Mouse (Mus musculus): ENCODE results near the gene Auh. TPM values are rescaled to one million over a fixed set of nuclear protein-coding genes. Genes with fewer than 3 reads are reported as not detected.

Gene Auh
- polyA plus RNA-seq, 1 experiment, result 26.8 TPM

DNA sequence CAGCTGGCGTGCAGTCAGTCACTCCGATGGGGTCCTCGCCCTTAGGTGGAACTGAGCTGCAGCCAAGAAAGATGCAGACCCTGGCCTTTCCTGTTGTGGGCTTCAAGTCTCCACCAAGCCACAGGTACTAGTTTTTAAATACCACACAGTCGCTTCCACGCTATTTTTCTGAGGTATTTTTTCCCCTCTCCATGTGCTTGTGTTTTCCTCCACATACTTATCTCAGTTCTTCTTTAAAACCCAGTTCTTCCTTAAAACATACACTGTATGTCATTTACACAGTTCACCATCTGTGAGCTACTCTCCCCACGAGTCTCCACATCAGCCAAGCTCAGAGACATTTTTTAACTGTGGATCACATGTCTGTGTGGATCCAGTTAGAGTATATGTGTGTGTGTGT is 41.4 kb upstream of the Auh start:
- Histone ChIP-seq H3K27ac (ENCODE audit: insufficient read depth, low read length) (no peak overlapping the region), H3K4me1 (ENCODE audit: control insufficient read depth, insufficient read depth, low read length) (peaks cover 4% of the 10 kb centered on the region; the same call in 1 of the 2 replicates), H3K4me3 (ENCODE audit: insufficient read depth, low read length) (no peak overlapping the region)
- TF ChIP-seq CTCF (IDR thresholded peaks at IDR 0.05; ENCODE audit: borderline replicate concordance, insufficient read depth, low read length), result no peak
- TF ChIP-seq POLR2A (IDR thresholded peaks at IDR 0.05; ENCODE audit: low read depth, low read length), result no peak

DNA sequence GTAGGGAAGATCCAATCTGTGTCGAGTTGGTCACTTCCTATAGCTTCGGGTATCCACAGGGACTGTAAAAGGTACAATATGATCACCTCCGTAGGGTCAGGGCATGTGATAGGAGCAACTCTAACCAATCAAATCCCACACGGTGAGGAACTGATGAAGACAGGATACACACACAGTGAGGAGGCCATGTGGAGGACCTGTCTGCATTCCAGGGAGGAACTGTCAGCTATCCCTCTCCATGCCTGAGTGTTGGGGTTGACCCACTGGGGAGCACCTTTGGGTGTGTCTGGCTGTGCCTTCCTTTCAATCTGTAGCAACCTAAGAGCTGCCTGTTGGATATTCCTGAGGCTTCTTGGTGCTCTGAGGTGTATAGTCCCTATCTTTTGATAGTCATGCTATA is 33.4 kb upstream of the Auh start:
- TF ChIP-seq CTCF (IDR thresholded peaks at IDR 0.05; ENCODE audit: borderline replicate concordance, insufficient read depth, low read length) (no peak), POLR2A (IDR thresholded peaks at IDR 0.05; ENCODE audit: low read depth, low read length) (no peak)
- Histone ChIP-seq H3K4me1 (ENCODE audit: control insufficient read depth, insufficient read depth, low read length) (no peaks in the 10 kb centered on the region), H3K27ac (ENCODE audit: insufficient read depth, low read length) (no peak overlapping the region), H3K4me3 (ENCODE audit: insufficient read depth, low read length) (no peak overlapping the region)

DNA sequence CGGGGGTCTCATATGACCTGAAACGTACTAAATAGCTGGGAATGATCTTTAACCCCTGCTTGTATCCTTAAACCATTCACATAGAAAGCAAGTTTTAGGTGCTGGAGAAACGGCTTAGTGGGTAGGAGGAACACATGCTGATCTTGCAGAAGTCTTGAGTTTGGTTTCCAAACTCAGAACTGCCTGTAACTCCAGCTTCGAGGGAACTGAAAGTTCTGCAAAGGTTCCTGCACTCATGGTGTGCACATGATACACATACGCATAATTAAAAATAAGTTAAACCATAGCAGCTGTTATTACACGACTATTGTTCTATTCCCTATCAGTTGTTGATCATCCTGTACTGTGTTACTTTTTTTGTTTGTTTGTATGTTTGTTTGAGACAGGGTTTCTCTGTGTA is 32.9 kb upstream of the Auh start:
- Histone ChIP-seq H3K4me3 (ENCODE audit: insufficient read depth, low read length) (no peak overlapping the region), H3K4me1 (ENCODE audit: control insufficient read depth, insufficient read depth, low read length) (no peaks in the 10 kb centered on the region), H3K27ac (ENCODE audit: insufficient read depth, low read length) (no peak overlapping the region)
- TF ChIP-seq CTCF (IDR thresholded peaks at IDR 0.05; ENCODE audit: borderline replicate concordance, insufficient read depth, low read length) (no peak), POLR2A (IDR thresholded peaks at IDR 0.05; ENCODE audit: low read depth, low read length) (no peak)

DNA sequence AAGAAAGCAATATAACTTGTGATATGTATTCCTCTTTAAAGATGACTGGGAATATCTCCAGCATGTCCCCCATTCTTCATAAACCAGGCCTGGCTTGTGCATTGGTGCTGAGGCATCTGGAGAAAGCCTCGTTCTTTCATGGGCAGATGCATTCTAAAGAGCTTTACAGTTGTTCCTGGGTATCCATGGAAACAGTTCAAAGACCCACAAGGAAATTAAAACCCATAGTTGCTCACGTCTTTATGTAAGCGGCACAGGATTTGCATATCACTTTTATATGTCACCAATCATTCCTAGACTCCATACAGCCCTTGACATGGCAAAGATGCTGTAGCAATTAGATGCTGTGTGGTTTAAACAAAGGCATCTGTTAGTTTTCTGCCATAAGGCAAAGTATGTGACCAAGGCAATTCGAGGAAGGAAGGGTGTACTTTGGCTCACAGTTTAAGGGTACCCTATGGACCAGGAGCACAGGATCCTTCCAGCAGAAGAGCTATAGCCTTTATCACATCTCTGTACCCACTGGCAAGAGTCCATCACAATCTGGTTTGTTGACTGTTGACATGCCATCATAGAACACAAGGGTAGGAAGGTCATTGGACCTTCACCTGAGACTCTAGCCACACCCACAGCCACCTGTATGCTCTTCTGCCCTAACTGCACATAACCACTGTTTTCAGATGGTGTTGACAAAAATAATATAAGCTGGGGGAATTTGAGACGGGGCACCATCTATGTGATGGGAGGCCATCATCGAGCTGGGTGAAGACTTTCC is 24.5 kb upstream of the Auh start:
- no peak for TF ChIP-seq CTCF (IDR thresholded peaks at IDR 0.05; ENCODE audit: borderline replicate concordance, insufficient read depth, low read length)
- TF ChIP-seq POLR2A (IDR thresholded peaks at IDR 0.05; ENCODE audit: low read depth, low read length), result no peak
- H3K27ac ChIP-seq (ENCODE audit: insufficient read depth, low read length), result no peak overlapping the region
- H3K4me3 ChIP-seq (ENCODE audit: insufficient read depth, low read length), result no peak overlapping the region
- H3K4me1 ChIP-seq (ENCODE audit: control insufficient read depth, insufficient read depth, low read length), result no peaks in the 10 kb centered on the region

- Histone ChIP-seq H3K27ac (ENCODE audit: insufficient read depth, low read length) (no peak overlapping the region), H3K4me3 (ENCODE audit: insufficient read depth, low read length) (no peak overlapping the region), H3K4me1 (ENCODE audit: control insufficient read depth, insufficient read depth, low read length) (peaks cover 6% of the 10 kb centered on the region; the same call in 1 of the 2 replicates)
- TF ChIP-seq CTCF (IDR thresholded peaks at IDR 0.05; ENCODE audit: borderline replicate concordance, insufficient read depth, low read length) (no peak), POLR2A (IDR thresholded peaks at IDR 0.05; ENCODE audit: low read depth, low read length) (no peak)
Observed at GRCm38 (mm10) chr13:52949211-52949610, 19.7 kb upstream of the Auh start.

DNA sequence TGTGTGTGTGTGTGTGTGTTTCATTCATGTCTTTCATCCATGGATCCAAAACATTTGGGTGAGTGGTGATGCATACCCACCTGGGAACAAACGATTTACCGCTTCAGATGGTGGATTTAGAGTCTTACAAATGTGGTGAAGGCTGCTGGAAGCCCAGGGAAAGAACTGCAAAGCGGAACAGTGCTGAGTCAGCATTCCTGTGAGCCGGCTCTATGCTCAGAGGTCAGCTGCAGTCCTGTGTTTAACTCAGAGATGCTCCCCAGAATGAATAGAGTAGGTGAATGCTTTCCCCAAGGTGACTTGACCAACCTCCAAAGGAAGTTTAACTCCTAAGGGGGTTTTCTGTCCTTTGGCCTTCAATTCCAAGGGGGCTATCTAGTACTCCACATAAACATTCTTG is 18.1 kb upstream of the Auh start:
- Histone ChIP-seq H3K27ac (ENCODE audit: insufficient read depth, low read length) (no peak overlapping the region), H3K4me1 (ENCODE audit: control insufficient read depth, insufficient read depth, low read length) (peaks cover 14% of the 10 kb centered on the region), H3K4me3 (ENCODE audit: insufficient read depth, low read length) (no peak overlapping the region)
- TF ChIP-seq CTCF (IDR thresholded peaks at IDR 0.05; ENCODE audit: borderline replicate concordance, insufficient read depth, low read length) (no peak), POLR2A (IDR thresholded peaks at IDR 0.05; ENCODE audit: low read depth, low read length) (no peak)

DNA sequence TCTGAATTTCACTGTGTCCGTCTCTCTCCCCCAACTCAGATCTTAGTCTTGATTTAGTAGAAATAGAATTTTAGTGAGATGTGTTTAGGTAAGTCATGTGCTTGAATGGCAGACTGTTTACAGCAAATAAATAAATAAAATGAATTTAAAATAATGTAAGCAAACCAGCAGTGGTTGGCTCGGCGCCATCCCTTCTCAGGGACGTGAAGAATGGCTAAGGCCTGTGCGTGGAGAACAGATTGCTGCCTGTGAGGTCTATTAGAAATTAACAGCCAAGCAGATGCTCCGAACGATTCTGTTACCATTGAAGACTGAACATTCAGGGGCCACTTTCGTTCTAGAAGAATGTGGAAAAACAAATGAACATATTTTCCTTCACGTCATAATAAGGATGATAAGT is 16.3 kb upstream of the Auh start:
- no peak for TF ChIP-seq POLR2A (IDR thresholded peaks at IDR 0.05; ENCODE audit: low read depth, low read length)
- TF ChIP-seq CTCF (IDR thresholded peaks at IDR 0.05; ENCODE audit: borderline replicate concordance, insufficient read depth, low read length), result no peak
- peaks cover 14% of the 10 kb centered on the region for H3K4me1 ChIP-seq (ENCODE audit: control insufficient read depth, insufficient read depth, low read length)
- H3K27ac ChIP-seq (ENCODE audit: insufficient read depth, low read length), result no peak overlapping the region; the same call in 1 of the 2 replicates
- no peak overlapping the region for H3K4me3 ChIP-seq (ENCODE audit: insufficient read depth, low read length)

DNA sequence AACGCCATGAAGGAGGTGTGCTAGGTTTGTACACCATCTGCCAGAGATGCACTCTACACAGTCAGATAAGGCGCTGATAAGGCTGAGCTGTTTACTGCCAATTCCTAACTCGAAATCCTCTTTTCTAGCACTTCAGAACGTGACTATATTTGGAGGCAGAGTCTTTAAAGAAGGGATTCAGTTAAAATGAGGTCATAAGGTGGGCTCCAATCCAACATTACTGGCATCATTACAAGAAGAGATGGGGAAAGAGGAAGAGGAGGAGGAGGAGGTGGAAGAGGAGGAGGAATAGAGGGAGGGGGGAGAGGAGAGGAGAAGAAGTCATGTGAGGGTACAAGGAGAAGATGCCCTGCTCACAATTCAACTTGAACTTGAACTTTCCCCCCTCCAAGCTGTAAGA is 14.6 kb upstream of the Auh start:
- TF ChIP-seq CTCF (IDR thresholded peaks at IDR 0.05; ENCODE audit: borderline replicate concordance, insufficient read depth, low read length), result no peak
- no peak overlapping the region for H3K4me3 ChIP-seq (ENCODE audit: insufficient read depth, low read length)
- peaks cover 14% of the 10 kb centered on the region for H3K4me1 ChIP-seq (ENCODE audit: control insufficient read depth, insufficient read depth, low read length)
- peak overlapping the region; percentile 99 for H3K27ac ChIP-seq (ENCODE audit: insufficient read depth, low read length)

GRCm38 (mm10) chr13:52942876-52943388 is 13.5 kb upstream of the Auh start:
- Histone ChIP-seq H3K27ac (ENCODE audit: insufficient read depth, low read length) (no peak overlapping the region), H3K4me3 (ENCODE audit: insufficient read depth, low read length) (no peak overlapping the region), H3K4me1 (ENCODE audit: control insufficient read depth, insufficient read depth, low read length) (peaks cover 14% of the 10 kb centered on the region)
- TF ChIP-seq CTCF (IDR thresholded peaks at IDR 0.05; ENCODE audit: borderline replicate concordance, insufficient read depth, low read length) (no peak), POLR2A (IDR thresholded peaks at IDR 0.05; ENCODE audit: low read depth, low read length) (no peak)

DNA sequence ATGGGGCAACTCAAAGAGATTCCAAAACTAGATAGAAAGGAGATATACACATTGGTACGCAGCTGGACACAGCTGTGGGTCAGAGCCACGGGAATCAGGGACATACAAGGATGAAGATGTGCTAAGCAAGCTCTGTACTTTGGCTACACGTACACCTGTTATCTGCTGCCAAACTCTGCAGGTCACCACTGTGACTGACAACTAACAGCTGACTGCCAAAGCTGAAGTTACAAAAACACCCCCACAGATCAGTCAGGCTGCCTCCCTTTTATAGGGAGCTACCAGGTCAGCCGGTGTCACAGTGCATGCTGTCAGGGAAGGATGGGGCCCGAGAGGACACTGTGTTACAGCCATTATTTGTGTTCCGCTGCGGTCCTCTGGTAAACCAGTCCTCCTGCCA is 11.5 kb upstream of the Auh start:
- Histone ChIP-seq H3K4me1 (ENCODE audit: control insufficient read depth, insufficient read depth, low read length) (peaks cover 14% of the 10 kb centered on the region), H3K27ac (ENCODE audit: insufficient read depth, low read length) (no peak overlapping the region), H3K4me3 (ENCODE audit: insufficient read depth, low read length) (no peak overlapping the region)
- TF ChIP-seq POLR2A (IDR thresholded peaks at IDR 0.05; ENCODE audit: low read depth, low read length), result no peak
- no peak for TF ChIP-seq CTCF (IDR thresholded peaks at IDR 0.05; ENCODE audit: borderline replicate concordance, insufficient read depth, low read length)

All from embryonic fibroblast, embryonic 13.5 days (primary cell).